Mouse (Mus musculus) liver, embryonic 15.5 days (tissue): ENCODE results near the gene Slc2a4. TPM values are rescaled to one million over a fixed set of nuclear protein-coding genes. Genes with fewer than 3 reads are reported as not detected.

Source experiments
- ATAC-seq: fragments of 200-750 bp; cut with Nextera tagmentation; 2 replicates; pipeline ENCODE4 v1.8.0; 2017; ENCODE audit warnings: moderate number of reproducible peaks, mild to moderate bottlenecking, moderate library complexity; ENCODE audit not compliant: insufficient read depth
- H3K27ac ChIP-seq: fragments of 300-500 bp; sonication (generic); replicated peaks from 2 replicates; pipeline ENCODE4 v1.5.1; 2015; ENCODE audit warnings: mild to moderate bottlenecking, inconsistent platforms
- H3K27me3 ChIP-seq: fragments of 300-500 bp; sonication (generic); 2 replicates; pipeline ENCODE4 v1.6.1; 2015; ENCODE audit warnings: mild to moderate bottlenecking, inconsistent platforms
- H3K36me3 ChIP-seq: fragments of 300-500 bp; sonication (generic); replicated peaks from 2 replicates; pipeline ENCODE4 v1.6.1; 2015; ENCODE audit warnings: moderate library complexity, mild to moderate bottlenecking, inconsistent platforms
- H3K4me1 ChIP-seq: fragments of 300-500 bp; sonication (generic); replicated peaks from 2 replicates; pipeline ENCODE4 v1.6.1; 2015; ENCODE audit warnings: inconsistent platforms
- H3K4me2 ChIP-seq: fragments of 300-500 bp; sonication (generic); 2 replicates; pipeline ENCODE4 v1.6.1; 2015; ENCODE audit warnings: moderate library complexity, mild to moderate bottlenecking, inconsistent platforms
- H3K4me3 ChIP-seq: fragments of 300-500 bp; sonication (generic); replicated peaks from 2 replicates; pipeline ENCODE4 v1.5.1; 2015; ENCODE audit warnings: mild to moderate bottlenecking, inconsistent platforms
- H3K9ac ChIP-seq: fragments of 300-500 bp; sonication (generic); 2 replicates; pipeline ENCODE4 v1.6.1; 2015; ENCODE audit warnings: moderate library complexity, mild to moderate bottlenecking, inconsistent platforms
- H3K9me3 ChIP-seq: fragments of 300-500 bp; sonication (generic); replicated peaks from 2 replicates; pipeline ENCODE4 v1.6.1; 2016; ENCODE audit warnings: inconsistent platforms
- WGBS: fragments of 180-500 bp; shearing (Covaris S2); methylation state at CpG from one replicate; pipeline ENCODE4 v1.1.7; 2015; ENCODE audit warnings: mixed read lengths; ENCODE audit not compliant: insufficient replicate concordance; 5-methylcytosine and 5-hydroxymethylcytosine counted together
- polyA plus RNA-seq: library from polyadenylated mRNA; unstranded; fragments of >200 nt; fragmentation: Nextera tagmentation; extraction: Ambion mirVana; gene quantifications from 2 replicates; pipeline ENCODE4 v1.2.1, GENCODE M21; 2015

Slc2a4 gene
- polyA plus RNA-seq, 1 experiment from 2014 or later = 19.9 TPM

DNA sequence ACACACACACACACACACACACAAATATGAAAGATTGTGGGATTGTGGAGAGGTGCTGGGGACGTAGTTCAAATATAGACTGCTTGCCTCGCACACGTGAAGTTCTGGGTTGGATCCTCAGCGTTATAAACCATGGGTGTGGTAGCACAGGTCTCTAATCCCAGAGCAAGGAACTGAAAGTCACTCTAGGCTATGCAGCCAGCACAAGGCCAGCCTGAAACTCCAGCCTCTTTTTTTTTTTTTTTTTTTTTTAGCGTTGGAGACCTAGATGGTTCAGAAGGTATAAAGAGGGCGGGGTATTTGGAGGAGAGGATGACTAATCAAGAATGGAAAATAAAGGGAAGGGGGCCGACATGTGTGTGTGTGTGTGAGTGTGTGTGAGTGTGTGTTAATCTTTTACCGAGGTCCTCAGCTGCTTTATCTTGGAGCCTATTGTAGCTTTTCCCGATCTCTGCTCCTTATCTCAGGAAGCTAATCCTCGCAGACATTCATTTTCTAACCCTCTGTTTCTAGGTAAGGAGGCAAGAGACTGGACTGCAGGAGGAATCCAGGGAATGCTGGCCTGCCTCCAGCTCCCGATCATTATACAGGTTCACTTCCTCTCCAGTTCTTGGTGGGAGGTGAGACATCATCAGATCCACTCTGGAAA lies 5.4 kb upstream of the Slc2a4 start:
- Histone ChIP-seq H3K4me3 (no peak overlapping the region), H3K27ac (no peak overlapping the region), H3K4me2 (no peak overlapping the region), H3K36me3 (no peaks in the 10 kb centered on the region), H3K9ac (no peak overlapping the region), H3K4me1 (peaks cover 10% of the 10 kb centered on the region), H3K9me3 (no peaks in the 10 kb centered on the region), H3K27me3 (peaks cover 70% of the 10 kb centered on the region)
- no peak for ATAC-seq
- 27% methylated on average over 11 of the region's 11 CpGs for WGBS

DNA sequence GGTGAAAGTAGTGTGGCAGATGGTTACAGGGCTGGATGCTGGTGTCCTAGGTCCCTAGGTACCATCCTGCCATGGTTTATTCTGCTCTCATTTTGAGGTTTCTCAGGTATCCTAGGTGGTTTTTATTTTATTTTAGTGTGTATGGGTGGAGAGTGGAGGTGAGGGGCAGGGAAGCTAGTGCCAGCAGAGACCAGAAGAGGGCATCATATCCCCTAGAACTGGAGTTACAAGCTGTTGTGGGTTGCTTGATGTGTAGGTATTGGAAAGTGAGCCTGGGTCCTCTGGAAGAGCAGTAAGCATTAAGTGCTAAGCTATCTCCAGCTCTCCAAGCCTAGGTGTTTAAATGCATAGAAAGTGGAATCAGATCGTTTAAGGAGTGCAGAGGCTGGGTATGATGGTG lies 4.3 kb upstream of the Slc2a4 start:
- Histone ChIP-seq H3K27ac (no peak overlapping the region), H3K4me2 (no peak overlapping the region), H3K36me3 (no peaks in the 10 kb centered on the region), H3K4me3 (no peak overlapping the region), H3K9ac (no peak overlapping the region), H3K9me3 (no peaks in the 10 kb centered on the region), H3K4me1 (peaks cover 20% of the 10 kb centered on the region), H3K27me3 (peaks cover 62% of the 10 kb centered on the region)
- 24% methylated on average over 1 of the region's 1 CpGs for WGBS
- no peak for ATAC-seq

DNA sequence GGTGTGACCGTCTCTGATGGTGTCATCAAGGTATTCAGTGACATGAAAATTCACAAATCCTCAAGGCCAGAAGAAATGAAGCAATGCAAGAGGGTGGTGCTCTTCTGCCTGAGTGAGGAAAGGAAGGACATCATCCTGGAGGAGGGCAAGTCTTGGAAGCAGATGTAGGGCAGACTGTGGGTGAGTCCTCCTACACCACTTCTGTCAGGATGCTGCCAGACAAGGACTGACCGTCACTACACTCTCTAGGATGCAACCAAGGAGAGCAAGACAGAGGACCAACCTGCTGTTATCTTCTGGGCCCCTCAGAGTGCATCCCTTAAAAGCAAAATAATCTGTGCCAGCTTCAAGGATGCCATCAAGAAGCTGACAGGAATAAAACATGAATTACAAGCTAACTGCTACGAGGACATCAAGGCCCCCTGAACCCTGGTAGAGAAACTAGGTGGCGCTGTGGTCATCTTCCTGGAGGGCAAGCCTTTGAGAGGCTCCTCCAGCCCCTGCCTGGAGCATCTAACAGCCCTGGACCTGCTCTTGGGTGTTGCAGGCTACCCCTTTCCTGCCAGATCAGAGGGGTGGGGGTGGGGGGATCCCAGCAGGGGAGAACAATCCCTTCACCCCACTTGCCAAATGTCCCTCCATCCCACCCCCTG lies 2.9 kb upstream of the Slc2a4 start:
- H3K4me1 ChIP-seq = peaks cover 27% of the 10 kb centered on the region

DNA sequence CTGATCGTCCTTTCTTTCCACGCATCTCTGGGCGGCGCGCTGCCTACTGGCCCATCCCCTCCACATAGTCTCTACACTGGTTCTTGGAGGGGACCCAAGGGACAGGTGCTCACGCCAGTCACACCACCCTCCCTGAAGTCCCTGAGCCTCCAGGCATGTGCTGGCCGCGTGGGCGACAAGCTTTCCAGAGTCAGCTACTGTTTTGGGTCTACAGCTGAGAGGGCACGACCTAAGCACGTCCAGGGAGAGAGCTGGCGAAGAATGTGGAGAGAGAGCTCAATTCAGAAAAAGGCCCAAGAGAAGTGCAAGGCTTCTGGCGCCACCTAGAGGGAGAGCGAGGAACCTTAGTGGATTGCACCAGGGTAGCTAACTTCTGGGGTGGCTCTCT lies 769 bp upstream of the Slc2a4 start:
- peak overlapping the region; percentile 75 for H3K9ac ChIP-seq
- ATAC-seq = peak; percentile 36
- peak overlapping the region; percentile 93 for H3K4me2 ChIP-seq
- no peaks in the 10 kb centered on the region for H3K9me3 ChIP-seq
- H3K4me1 ChIP-seq = peaks cover 48% of the 10 kb centered on the region
- H3K4me3 ChIP-seq = peak overlapping the region; percentile 77
- peak overlapping the region; percentile 83 for H3K27ac ChIP-seq
- WGBS = under 1% methylated on average over 14 of the region's 14 CpGs
- peaks cover 22% of the 10 kb centered on the region for H3K36me3 ChIP-seq
- H3K27me3 ChIP-seq = peaks cover 63% of the 10 kb centered on the region

More for the DNA sequence above, 2.9 kb upstream of the Slc2a4 start:
- Histone ChIP-seq H3K4me2 (no peak overlapping the region), H3K4me3 (no peak overlapping the region), H3K9ac (no peak overlapping the region), H3K36me3 (peaks cover under 1% of the 10 kb centered on the region; the same call in 1 of the 2 replicates), H3K9me3 (no peaks in the 10 kb centered on the region), H3K27ac (no peak overlapping the region), H3K27me3 (peaks cover 54% of the 10 kb centered on the region)
- WGBS = 41% methylated on average over 4 of the region's 4 CpGs
- no peak for ATAC-seq

DNA sequence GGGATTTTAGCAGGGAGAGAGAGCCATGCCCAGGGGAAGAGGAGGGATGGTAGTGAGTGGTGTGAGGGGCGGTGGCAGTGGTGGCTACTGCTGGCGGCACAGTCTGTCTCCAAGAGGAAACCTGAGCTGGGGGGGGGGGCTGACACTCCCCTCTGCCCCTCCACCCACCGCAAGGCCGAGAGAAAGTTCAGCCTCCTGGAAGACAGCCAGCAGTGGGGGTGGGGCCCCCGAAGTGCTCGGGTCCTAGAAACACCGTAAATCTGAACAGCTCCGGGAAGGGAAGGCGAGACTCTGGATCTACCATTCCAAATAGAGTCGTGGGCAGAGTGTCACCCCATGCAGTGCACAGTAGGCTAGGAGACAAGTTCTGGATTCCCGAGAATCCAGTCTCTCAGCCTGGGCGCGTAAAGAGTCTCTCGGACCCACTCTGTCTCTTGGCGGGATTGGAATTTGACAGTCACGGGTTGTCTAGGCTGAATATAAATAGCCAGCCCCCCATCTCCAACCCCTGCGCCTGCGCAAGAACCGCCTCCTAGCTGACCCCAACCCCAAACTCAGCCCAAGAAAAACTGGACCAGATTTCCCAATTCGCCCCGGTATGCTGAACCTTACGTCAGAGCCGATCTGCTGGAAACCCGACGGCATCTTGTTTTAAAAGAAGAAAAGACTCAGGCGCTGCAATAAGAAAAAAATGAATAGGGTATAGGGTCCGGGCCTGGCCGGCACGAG lies 487 bp downstream of the Slc2a4 start:
- no peak; the same call in 1 of the 2 replicates for ATAC-seq
- WGBS = 10% methylated on average over 29 of the region's 29 CpGs
- Histone ChIP-seq H3K9me3 (no peaks in the 10 kb centered on the region), H3K27me3 (peaks cover 63% of the 10 kb centered on the region), H3K27ac (peak overlapping the region; percentile 95), H3K4me2 (peak overlapping the region; percentile 93), H3K9ac (peak overlapping the region; percentile 75), H3K4me1 (peaks cover 56% of the 10 kb centered on the region), H3K4me3 (peak overlapping the region; percentile 77), H3K36me3 (peaks cover 34% of the 10 kb centered on the region)

DNA sequence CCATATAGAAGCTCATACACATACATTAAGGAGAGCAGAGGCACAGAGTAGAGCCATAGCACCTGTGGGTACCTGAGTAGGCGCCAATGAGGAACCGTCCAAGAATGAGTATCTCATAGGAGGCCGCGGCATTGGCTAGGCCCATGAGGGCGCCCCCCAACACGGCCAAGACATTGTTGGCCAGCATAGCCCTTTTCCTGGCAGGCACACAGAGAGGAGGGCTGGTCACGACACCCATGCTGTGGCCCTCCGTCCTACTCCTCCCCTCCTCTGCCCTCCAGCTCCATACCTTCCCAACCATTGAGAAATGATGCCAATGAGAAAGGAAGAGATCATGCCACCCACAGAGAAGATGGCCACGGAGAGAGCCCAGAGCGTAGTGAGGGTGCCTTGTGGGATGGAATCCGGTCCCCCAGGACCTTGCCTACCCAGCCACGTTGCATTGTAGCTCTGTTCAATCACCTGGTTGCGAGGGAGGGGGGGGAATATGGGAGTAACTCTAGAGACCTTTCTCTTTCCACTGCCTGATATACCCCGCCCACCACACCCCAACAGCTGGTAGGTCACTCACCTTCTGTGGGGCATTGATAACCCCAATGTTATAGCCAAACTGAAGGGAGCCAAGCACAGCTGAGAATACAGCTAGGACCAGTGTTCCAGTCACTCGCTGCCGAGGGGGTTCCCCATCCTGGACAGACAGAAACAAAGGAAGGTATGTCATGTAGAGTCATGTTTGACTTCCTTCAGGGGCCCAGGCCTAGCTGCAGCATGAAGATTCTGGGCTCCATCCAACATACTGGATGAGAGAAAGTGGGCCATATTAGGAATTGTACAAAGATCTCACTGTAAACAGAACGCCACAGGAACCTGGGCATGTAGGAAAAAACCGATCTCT lies 1.7 kb downstream of the Slc2a4 start:
- Histone ChIP-seq H3K9ac (peak overlapping the region; percentile 75), H3K4me3 (peak overlapping the region; percentile 77), H3K27me3 (peaks cover 62% of the 10 kb centered on the region), H3K9me3 (no peaks in the 10 kb centered on the region), H3K36me3 (peaks cover 41% of the 10 kb centered on the region), H3K4me1 (peaks cover 56% of the 10 kb centered on the region), H3K27ac (peak overlapping the region; percentile 95), H3K4me2 (peak overlapping the region; percentile 93)
- WGBS = 61% methylated on average over 18 of the region's 18 CpGs
- peak; percentile 77 for ATAC-seq

DNA sequence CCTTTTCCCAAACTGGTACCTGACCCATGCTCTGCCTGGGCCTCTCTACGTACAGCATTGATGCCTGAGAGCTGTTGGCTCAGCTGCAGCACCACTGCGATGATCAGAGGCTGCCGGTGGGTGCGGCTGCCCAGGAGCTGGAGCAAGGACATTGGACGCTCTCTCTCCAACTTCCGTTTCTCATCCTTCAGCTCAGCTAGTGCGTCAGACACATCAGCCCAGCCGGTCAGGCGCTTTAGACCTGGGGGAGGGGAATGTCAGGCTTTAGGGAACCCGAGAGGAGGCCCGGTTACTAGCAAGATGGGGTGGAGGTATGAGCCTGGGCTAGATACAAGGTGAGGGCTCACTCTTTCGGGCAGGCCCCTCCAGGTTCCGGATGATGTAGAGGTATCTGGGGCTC lies 2.8 kb downstream of the Slc2a4 start:
- Histone ChIP-seq H3K27ac (peak overlapping the region; percentile 95), H3K9ac (peak overlapping the region; percentile 75), H3K4me3 (peak overlapping the region; percentile 77)

DNA sequence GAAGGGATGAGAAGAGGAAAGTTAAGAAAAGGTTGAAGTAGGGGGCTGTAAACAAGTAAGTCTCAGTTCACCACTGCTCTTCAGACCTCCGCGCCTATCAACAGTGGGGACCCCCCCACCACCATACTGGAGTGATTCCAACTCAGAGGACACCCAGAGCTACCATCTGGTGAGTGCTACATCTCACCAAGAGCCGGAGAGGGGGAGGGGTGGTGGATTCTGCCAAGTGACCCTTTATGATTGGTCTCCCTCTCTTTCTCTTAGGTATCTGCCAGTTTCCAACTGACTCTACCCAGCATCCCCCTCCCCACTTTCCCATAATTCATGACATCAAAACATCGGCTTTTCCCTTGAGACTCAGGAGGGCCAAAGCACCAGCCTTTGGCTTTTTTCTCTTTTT lies 7.0 kb downstream of the Slc2a4 start:
- Histone ChIP-seq H3K36me3 (peaks cover 40% of the 10 kb centered on the region), H3K27me3 (peaks cover 95% of the 10 kb centered on the region), H3K4me2 (no peak overlapping the region), H3K4me1 (peaks cover 48% of the 10 kb centered on the region), H3K9me3 (no peaks in the 10 kb centered on the region), H3K27ac (no peak overlapping the region), H3K9ac (no peak overlapping the region), H3K4me3 (no peak overlapping the region)
- ATAC-seq = no peak
- 78% methylated on average over 4 of the region's 4 CpGs for WGBS

More for the DNA sequence above, 2.8 kb downstream of the Slc2a4 start:
- Histone ChIP-seq H3K9me3 (no peaks in the 10 kb centered on the region), H3K4me1 (peaks cover 56% of the 10 kb centered on the region), H3K4me2 (peak overlapping the region; percentile 93), H3K36me3 (peaks cover 41% of the 10 kb centered on the region), H3K27me3 (peaks cover 60% of the 10 kb centered on the region)
- WGBS = 65% methylated on average over 13 of the region's 13 CpGs
- no peak for ATAC-seq

DNA sequence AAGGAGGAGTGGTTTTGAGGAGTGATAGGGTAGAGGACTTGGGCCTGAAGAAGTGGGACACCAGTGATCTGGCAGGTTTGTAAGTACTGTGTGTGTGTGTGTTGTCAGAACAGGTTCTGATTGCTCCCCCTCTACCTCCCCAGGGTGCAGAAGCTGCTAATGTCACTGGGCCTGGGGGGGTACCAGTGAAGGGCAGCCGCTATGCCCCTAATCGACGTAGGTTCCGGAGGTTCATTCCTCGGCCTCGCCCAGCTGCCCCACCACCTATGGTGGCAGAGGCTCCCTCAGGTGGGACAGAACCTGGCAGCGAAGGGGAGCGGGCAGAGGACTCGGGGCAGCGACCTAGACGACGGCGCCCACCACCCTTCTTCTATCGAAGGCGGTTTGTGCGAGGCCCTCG lies 8.3 kb downstream of the Slc2a4 start:
- Histone ChIP-seq H3K9me3 (no peaks in the 10 kb centered on the region), H3K4me2 (no peak overlapping the region), H3K9ac (no peak overlapping the region), H3K27ac (no peak overlapping the region), H3K4me3 (no peak overlapping the region), H3K36me3 (peaks cover 28% of the 10 kb centered on the region), H3K4me1 (peaks cover 48% of the 10 kb centered on the region), H3K27me3 (peaks cover 96% of the 10 kb centered on the region)
- no peak for ATAC-seq
- WGBS = 89% methylated on average over 17 of the region's 17 CpGs

DNA sequence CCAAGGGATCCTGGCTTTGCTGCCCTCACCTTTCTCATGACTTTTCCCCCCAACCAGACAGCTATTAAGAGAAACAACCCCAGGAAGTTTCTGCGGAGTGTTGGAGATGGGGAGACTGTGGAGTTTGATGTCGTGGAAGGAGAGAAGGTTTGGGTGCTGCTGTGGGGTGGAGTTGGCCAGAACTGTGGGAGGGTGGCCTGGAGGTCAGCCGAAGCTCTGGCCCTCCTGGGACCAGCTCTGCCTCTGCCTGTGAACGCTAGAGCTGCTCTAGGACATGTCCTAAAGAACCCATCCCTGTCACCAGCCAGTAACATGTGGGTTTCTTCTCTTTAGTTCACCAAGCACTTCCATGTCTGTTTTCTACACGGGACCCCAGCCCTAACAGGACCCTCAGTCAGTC lies 8.8 kb downstream of the Slc2a4 start:
- Histone ChIP-seq H3K27me3 (peaks cover 96% of the 10 kb centered on the region), H3K9me3 (no peaks in the 10 kb centered on the region), H3K9ac (no peak overlapping the region), H3K27ac (no peak overlapping the region), H3K4me3 (no peak overlapping the region), H3K36me3 (peaks cover 23% of the 10 kb centered on the region), H3K4me1 (peaks cover 48% of the 10 kb centered on the region), H3K4me2 (no peak overlapping the region)
- WGBS = 61% methylated on average over 5 of the region's 5 CpGs
- ATAC-seq = no peak
